Mouse (Mus musculus) E14TG2a.4 (cell line): ENCODE measurements around the gene Cmpk1.

Experiments
- CTCF ChIP-seq: conservative IDR thresholded peaks from 2 replicates; pipeline ENCODE4 v1.5.1; 2014; ENCODE audit warnings: low read length
- POU5F1 ChIP-seq: IDR thresholded peaks from 2 replicates; pipeline ENCODE4 v1.6.1; 2014; ENCODE audit warnings: low read length, borderline replicate concordance

- no peak for TF ChIP-seq CTCF
- no peak for TF ChIP-seq POU5F1
Measured at GRCm38 (mm10) chr4:114942112-114942511, 44.9 kb downstream of the Cmpk1 start.
